Mouse (Mus musculus) stomach, embryonic 14.5 days (tissue): Measurements from ENCODE around the gene Rere. TPM values are rescaled to one million over a fixed set of nuclear protein-coding genes. Genes with fewer than 3 reads are reported as not detected.

ENCODE experiments used
- ATAC-seq: fragments of 200-750 bp; cut with Nextera tagmentation; 2 replicates; pipeline ENCODE4 v1.8.0; 2017; ENCODE audit warnings: low read depth, moderate TSS enrichment; ENCODE audit not compliant: insufficient number of reproducible peaks, insufficient read depth, low FRiP score
- H3K27ac ChIP-seq: fragments of 300-500 bp; sonication (generic); 2 replicates; pipeline ENCODE4 v1.5.1; 2014; ENCODE audit warnings: mild to moderate bottlenecking, low read length, moderate library complexity, mixed read lengths
- H3K27me3 ChIP-seq: fragments of 300-500 bp; sonication (generic); 2 replicates; pipeline ENCODE4 v1.6.1; 2014; ENCODE audit warnings: low read length, control low read depth, mixed read lengths; ENCODE audit not compliant: control insufficient read depth, insufficient read depth
- H3K36me3 ChIP-seq: fragments of 300-500 bp; sonication (generic); 2 replicates; pipeline ENCODE4 v1.6.1; 2014; ENCODE audit warnings: mild to moderate bottlenecking, control low read depth, low read length, moderate library complexity, mixed read lengths; ENCODE audit not compliant: control insufficient read depth, insufficient read depth
- H3K4me1 ChIP-seq: fragments of 300-500 bp; sonication (generic); 2 replicates; pipeline ENCODE4 v1.6.1; 2014; ENCODE audit warnings: low read length, control low read depth, mixed read lengths; ENCODE audit not compliant: control insufficient read depth, insufficient read depth
- H3K4me2 ChIP-seq: fragments of 300-500 bp; sonication (generic); replicated peaks from 2 replicates; pipeline ENCODE4 v1.6.1; 2014; ENCODE audit warnings: low read depth, low read length, control low read depth
- H3K4me3 ChIP-seq: fragments of 300-500 bp; sonication (generic); 2 replicates; pipeline ENCODE4 v1.5.1; 2014; ENCODE audit warnings: low read depth, low read length, control low read depth
- H3K9ac ChIP-seq: fragments of 300-500 bp; sonication (generic); replicated peaks from 2 replicates; pipeline ENCODE4 v1.6.1; 2014; ENCODE audit warnings: low read depth, mild to moderate bottlenecking, control low read depth, low read length, moderate library complexity, mixed read lengths
- H3K9me3 ChIP-seq: fragments of 300-500 bp; sonication (generic); 2 replicates; pipeline ENCODE4 v1.6.1; 2016; ENCODE audit warnings: low read depth, low read length, control low read depth; ENCODE audit not compliant: control insufficient read depth
- WGBS: fragments of 180-500 bp; shearing (Covaris S2); extraction: QIAGEN DNeasy Blood & Tissue Kit; methylation state at CpG from one replicate; pipeline ENCODE4 v1.1.7; 2014; 5-methylcytosine and 5-hydroxymethylcytosine counted together
- polyA plus RNA-seq: library from polyadenylated mRNA; unstranded; fragments of >200 nt; fragmentation: Nextera tagmentation; extraction: Ambion mirVana; gene quantifications from 2 replicates; pipeline ENCODE4 v1.2.1, GENCODE M21; 2014

The Rere gene
- polyA plus RNA-seq, 1 experiment from 2014 or later: 41.1 TPM

- H3K36me3 ChIP-seq: no peaks in the 10 kb centered on the region
- no peak for ATAC-seq
- H3K4me1 ChIP-seq: peaks cover 17% of the 10 kb centered on the region
- H3K27ac ChIP-seq: no peak overlapping the region
- no peak overlapping the region for H3K9ac ChIP-seq
- H3K4me3 ChIP-seq: no peak overlapping the region
- no peaks in the 10 kb centered on the region for H3K27me3 ChIP-seq
- WGBS: 60% methylated on average over 6 of the region's 6 CpGs
- no peaks in the 10 kb centered on the region for H3K9me3 ChIP-seq
- no peak overlapping the region for H3K4me2 ChIP-seq
Measured at GRCm38 (mm10) chr4:150379313-150379712, 97.9 kb downstream of the Rere start.

GRCm38 (mm10) chr4:150379772-150380171, 98.3 kb downstream of the Rere start:
- H3K4me2 ChIP-seq: no peak overlapping the region
- no peak overlapping the region for H3K9ac ChIP-seq
- 24% methylated on average over 2 of the region's 2 CpGs for WGBS
- no peak for ATAC-seq
- H3K4me1 ChIP-seq: peaks cover 15% of the 10 kb centered on the region
- H3K9me3 ChIP-seq: no peaks in the 10 kb centered on the region
- no peak overlapping the region for H3K4me3 ChIP-seq
- no peaks in the 10 kb centered on the region for H3K27me3 ChIP-seq
- H3K36me3 ChIP-seq: no peaks in the 10 kb centered on the region
- no peak overlapping the region for H3K27ac ChIP-seq

GRCm38 (mm10) chr4:150380273-150380672, 98.8 kb downstream of the Rere start:
- H3K9me3 ChIP-seq: no peaks in the 10 kb centered on the region
- no peak overlapping the region for H3K27ac ChIP-seq
- peaks cover 13% of the 10 kb centered on the region for H3K4me1 ChIP-seq
- no peak overlapping the region for H3K4me2 ChIP-seq
- H3K9ac ChIP-seq: no peak overlapping the region
- H3K4me3 ChIP-seq: no peak overlapping the region
- H3K27me3 ChIP-seq: no peaks in the 10 kb centered on the region
- no peak for ATAC-seq
- H3K36me3 ChIP-seq: no peaks in the 10 kb centered on the region
- WGBS: 60% methylated on average over 5 of the region's 5 CpGs

DNA sequence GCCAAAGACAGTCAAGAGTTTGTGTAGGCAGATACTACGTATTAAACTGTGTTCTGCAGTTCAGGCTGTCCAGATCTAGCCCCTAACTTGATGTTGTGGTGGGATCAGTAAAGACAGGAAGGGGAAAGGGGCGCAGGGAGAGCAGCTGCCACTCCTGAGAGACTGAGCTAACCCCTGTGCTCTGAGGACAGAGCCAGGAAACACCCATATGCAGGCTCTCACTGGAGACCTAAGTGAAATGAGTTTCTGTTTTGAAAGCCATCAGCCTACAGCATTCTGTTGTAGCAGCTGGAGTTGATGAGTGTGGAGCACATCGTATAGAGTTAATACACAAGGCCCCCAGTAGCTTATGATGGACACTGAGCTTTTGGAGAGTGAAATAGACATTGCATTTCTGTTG, 101.1 kb downstream of the Rere start:
- no peak for ATAC-seq
- no peak overlapping the region for H3K4me2 ChIP-seq
- H3K9ac ChIP-seq: no peak overlapping the region
- WGBS: 66% methylated on average over 3 of the region's 3 CpGs
- H3K27me3 ChIP-seq: no peaks in the 10 kb centered on the region
- H3K9me3 ChIP-seq: no peaks in the 10 kb centered on the region
- H3K4me1 ChIP-seq: peaks cover 6% of the 10 kb centered on the region; the same call in 1 of the 2 replicates
- no peaks in the 10 kb centered on the region for H3K36me3 ChIP-seq
- H3K4me3 ChIP-seq: no peak overlapping the region
- no peak overlapping the region for H3K27ac ChIP-seq

DNA sequence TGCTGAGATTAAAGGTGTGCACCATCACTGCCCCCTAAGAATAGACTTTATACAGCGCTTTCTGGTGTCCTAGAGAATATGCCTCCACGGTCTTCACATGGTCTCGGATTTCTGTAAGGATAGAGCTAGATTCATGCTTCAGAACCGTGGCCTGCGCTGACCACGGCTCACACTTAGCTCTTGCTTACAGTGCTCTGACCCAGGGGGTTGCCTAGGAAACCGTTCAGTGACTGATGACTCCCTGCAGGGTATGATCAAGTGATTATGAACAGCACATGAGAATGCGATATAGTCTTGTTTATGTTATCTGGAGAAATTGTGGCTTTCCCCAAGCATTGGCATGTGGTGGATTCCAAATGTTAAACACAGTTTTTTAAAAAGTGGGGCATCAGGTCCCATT, 103.0 kb downstream of the Rere start:
- Histone ChIP-seq H3K9ac (no peak overlapping the region), H3K4me2 (no peak overlapping the region), H3K27me3 (no peaks in the 10 kb centered on the region), H3K27ac (no peak overlapping the region), H3K36me3 (no peaks in the 10 kb centered on the region), H3K4me3 (no peak overlapping the region), H3K4me1 (peaks cover 10% of the 10 kb centered on the region; the same call in 1 of the 2 replicates), H3K9me3 (no peaks in the 10 kb centered on the region)
- no peak for ATAC-seq
- 37% methylated on average over 8 of the region's 8 CpGs for WGBS

- H3K27me3 ChIP-seq: no peaks in the 10 kb centered on the region
- H3K4me3 ChIP-seq: no peak overlapping the region
- H3K9ac ChIP-seq: no peak overlapping the region
- no peak for ATAC-seq
- H3K9me3 ChIP-seq: no peaks in the 10 kb centered on the region
- no peak overlapping the region for H3K4me2 ChIP-seq
- WGBS: 65% methylated on average over 3 of the region's 3 CpGs
- H3K27ac ChIP-seq: no peak overlapping the region
- peaks cover 10% of the 10 kb centered on the region; the same call in 1 of the 2 replicates for H3K4me1 ChIP-seq
- no peaks in the 10 kb centered on the region for H3K36me3 ChIP-seq
Measured at GRCm38 (mm10) chr4:150384899-150385298, 103.5 kb downstream of the Rere start.

DNA sequence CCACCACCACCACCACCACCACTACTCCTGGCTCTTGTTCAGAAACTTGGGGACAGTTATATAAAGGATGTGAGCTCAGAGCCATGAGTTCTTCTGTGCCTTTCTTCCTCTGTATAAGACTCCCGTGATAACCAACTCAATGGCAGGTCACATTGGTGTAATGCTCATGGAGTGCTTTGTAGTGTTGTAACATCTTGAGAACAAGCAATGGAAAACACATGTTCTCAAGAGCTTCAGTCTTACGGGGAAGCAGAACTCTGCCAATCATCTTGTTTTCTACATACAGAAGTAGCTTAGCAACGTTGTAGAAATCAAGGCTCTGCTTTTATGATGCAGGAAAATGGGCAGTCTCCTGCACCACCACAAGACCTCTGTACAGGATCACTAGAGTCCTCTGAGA, 107.1 kb downstream of the Rere start:
- no peak overlapping the region for H3K4me3 ChIP-seq
- H3K9ac ChIP-seq: no peak overlapping the region
- peaks cover 19% of the 10 kb centered on the region; the same call in 1 of the 2 replicates for H3K4me1 ChIP-seq
- WGBS: 89% methylated on average over 3 of the region's 3 CpGs
- ATAC-seq: no peak
- H3K27ac ChIP-seq: no peak overlapping the region
- no peak overlapping the region for H3K4me2 ChIP-seq
- H3K9me3 ChIP-seq: no peaks in the 10 kb centered on the region
- H3K36me3 ChIP-seq: no peaks in the 10 kb centered on the region
- no peaks in the 10 kb centered on the region for H3K27me3 ChIP-seq

GRCm38 (mm10) chr4:150393607-150394006, 112.2 kb downstream of the Rere start:
- Histone ChIP-seq H3K36me3 (no peaks in the 10 kb centered on the region), H3K4me3 (no peak overlapping the region), H3K27ac (no peak overlapping the region), H3K4me2 (no peak overlapping the region), H3K27me3 (no peaks in the 10 kb centered on the region), H3K9ac (no peak overlapping the region), H3K9me3 (no peaks in the 10 kb centered on the region), H3K4me1 (peaks cover 43% of the 10 kb centered on the region)
- 62% methylated on average over 8 of the region's 8 CpGs for WGBS
- no peak for ATAC-seq

DNA sequence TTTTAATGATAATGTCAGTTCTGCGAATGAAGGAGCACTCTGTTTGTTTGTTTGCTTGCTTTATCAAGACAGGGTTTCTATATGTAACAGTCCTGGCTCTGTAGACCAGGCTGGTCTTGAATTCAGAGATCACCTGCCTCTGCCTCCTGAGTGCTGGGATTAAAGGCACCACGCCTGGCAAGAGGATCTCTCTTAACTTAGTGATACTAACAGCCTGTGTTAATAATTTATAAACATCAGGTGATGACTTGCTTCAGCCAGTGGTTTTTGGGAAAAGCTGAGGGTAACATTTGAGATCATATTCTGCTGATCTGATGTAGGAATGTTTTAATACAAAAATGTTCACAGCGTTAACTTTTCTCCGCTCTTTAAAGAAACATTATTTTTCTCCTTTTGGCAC, 112.6 kb downstream of the Rere start:
- Histone ChIP-seq H3K4me3 (no peak overlapping the region), H3K9me3 (no peaks in the 10 kb centered on the region), H3K4me2 (no peak overlapping the region), H3K9ac (no peak overlapping the region), H3K4me1 (peaks cover 46% of the 10 kb centered on the region), H3K27ac (no peak overlapping the region), H3K27me3 (no peaks in the 10 kb centered on the region), H3K36me3 (no peaks in the 10 kb centered on the region)
- 65% methylated on average over 4 of the region's 4 CpGs for WGBS
- ATAC-seq: no peak
